Mouse (Mus musculus) heart, embryonic 11.5 days (tissue): ENCODE data around the gene Cuedc1. TPM values are rescaled to one million over a fixed set of nuclear protein-coding genes. Genes with fewer than 3 reads are reported as not detected.
A peak's percentile ranks its signal among the peaks of the same experiment; 100 is the strongest.

Experiments used
- ATAC-seq: fragments of 200-750 bp; cut with Nextera tagmentation; replicated peaks from 2 replicates; pipeline ENCODE4 v1.8.0; 2017; ENCODE audit warnings: moderate library complexity; ENCODE audit not compliant: insufficient number of reproducible peaks, low FRiP score, low TSS enrichment
- H3K27ac ChIP-seq: fragments of 300-500 bp; sonication (generic); 2 replicates; pipeline ENCODE4 v1.5.1; 2014; ENCODE audit warnings: mild to moderate bottlenecking, low read depth, low read length
- H3K27me3 ChIP-seq: fragments of 300-500 bp; sonication (generic); 2 replicates; pipeline ENCODE4 v1.6.1; 2014; ENCODE audit warnings: mild to moderate bottlenecking, low read length, mixed read lengths; ENCODE audit not compliant: control insufficient read depth, insufficient read depth
- H3K36me3 ChIP-seq: fragments of 300-500 bp; sonication (generic); 2 replicates; pipeline ENCODE4 v1.6.1; 2014; ENCODE audit warnings: mild to moderate bottlenecking, low read length, moderate library complexity, mixed read lengths; ENCODE audit not compliant: control insufficient read depth, insufficient read depth
- H3K4me1 ChIP-seq: fragments of 300-500 bp; sonication (generic); 2 replicates; pipeline ENCODE4 v1.6.1; 2014; ENCODE audit warnings: low read length; ENCODE audit not compliant: control insufficient read depth, insufficient read depth
- H3K4me2 ChIP-seq: fragments of 300-500 bp; sonication (generic); 2 replicates; pipeline ENCODE4 v1.6.1; 2014; ENCODE audit warnings: mild to moderate bottlenecking, moderate library complexity
- H3K4me3 ChIP-seq: fragments of 300-500 bp; sonication (generic); 2 replicates; pipeline ENCODE4 v1.5.1; 2014; ENCODE audit warnings: low read depth, low read length
- H3K9ac ChIP-seq: fragments of 300-500 bp; sonication (generic); 2 replicates; pipeline ENCODE4 v1.6.1; 2014; ENCODE audit warnings: mild to moderate bottlenecking, low read depth, low read length, moderate library complexity
- H3K9me3 ChIP-seq: fragments of 300-500 bp; sonication (generic); replicated peaks from 2 replicates; pipeline ENCODE4 v1.6.1; 2016; ENCODE audit warnings: low read length; ENCODE audit not compliant: control insufficient read depth
- WGBS: fragments of 180-500 bp; shearing (Covaris S2); extraction: QIAGEN DNeasy Blood & Tissue Kit; methylation state at CpG from one replicate; pipeline ENCODE4 v1.1.7; 2014; ENCODE audit not compliant: insufficient replicate concordance; 5-methylcytosine and 5-hydroxymethylcytosine counted together
- polyA plus RNA-seq: library from polyadenylated mRNA; unstranded; fragments of >200 nt; fragmentation: Nextera tagmentation; extraction: Ambion mirVana; gene quantifications from 2 replicates; pipeline ENCODE4 v1.2.1, GENCODE M21; 2014

Gene Cuedc1
- polyA plus RNA-seq, 1 experiment from 2014 or later: 11.7 TPM

GRCm38 (mm10) chr11:88145214-88146006 is 47.6 kb downstream of the Cuedc1 start:
- Histone ChIP-seq H3K4me3 (no peak overlapping the region), H3K9ac (no peak overlapping the region), H3K9me3 (no peaks in the 10 kb centered on the region), H3K4me2 (no peak overlapping the region), H3K27ac (no peak overlapping the region), H3K36me3 (no peaks in the 10 kb centered on the region), H3K4me1 (peaks cover 51% of the 10 kb centered on the region), H3K27me3 (no peaks in the 10 kb centered on the region)
- no peak; the same call in 1 of the 2 replicates for ATAC-seq
- WGBS: 50% methylated on average over 13 of the region's 13 CpGs

GRCm38 (mm10) chr11:88146264-88147060 is 48.6 kb downstream of the Cuedc1 start:
- H3K4me1 ChIP-seq: peaks cover 53% of the 10 kb centered on the region
- WGBS: 69% methylated on average over 12 of the region's 12 CpGs
- H3K4me3 ChIP-seq: no peak overlapping the region
- peak overlapping the region; percentile 50; the same call in 1 of the 2 replicates for H3K27ac ChIP-seq
- 0 out of 2 replicates have a peak overlapping the region, but pooled peaks have one; percentile 8 for H3K4me2 ChIP-seq
- no peak overlapping the region for H3K9ac ChIP-seq
- H3K9me3 ChIP-seq: no peaks in the 10 kb centered on the region
- H3K27me3 ChIP-seq: no peaks in the 10 kb centered on the region
- no peak for ATAC-seq
- H3K36me3 ChIP-seq: no peaks in the 10 kb centered on the region

GRCm38 (mm10) chr11:88147388-88147787 is 49.5 kb downstream of the Cuedc1 start:
- Histone ChIP-seq H3K4me3 (no peak overlapping the region), H3K27ac (0 out of 2 replicates have a peak overlapping the region, but pooled peaks have one; percentile 22), H3K9me3 (no peaks in the 10 kb centered on the region), H3K27me3 (no peaks in the 10 kb centered on the region), H3K4me1 (peaks cover 58% of the 10 kb centered on the region), H3K4me2 (peak overlapping the region; percentile 41; the same call in 1 of the 2 replicates), H3K36me3 (no peaks in the 10 kb centered on the region), H3K9ac (no peak overlapping the region)
- no peak for ATAC-seq
- WGBS: 25% methylated on average over 5 of the region's 5 CpGs

- H3K27me3 ChIP-seq: no peaks in the 10 kb centered on the region
- H3K9me3 ChIP-seq: no peaks in the 10 kb centered on the region
- peak overlapping the region; percentile 74; the same call in 1 of the 2 replicates for H3K27ac ChIP-seq
- no peaks in the 10 kb centered on the region for H3K36me3 ChIP-seq
- H3K4me3 ChIP-seq: no peak overlapping the region
- no peak overlapping the region for H3K4me2 ChIP-seq
- WGBS: 34% methylated on average over 7 of the region's 7 CpGs
- ATAC-seq: no peak
- 0 out of 2 replicates have a peak overlapping the region, but pooled peaks have one; percentile 28 for H3K9ac ChIP-seq
- peaks cover 58% of the 10 kb centered on the region for H3K4me1 ChIP-seq
These were observed 50.3 kb downstream of the Cuedc1 start for GRCm38 (mm10) chr11:88148015-88148637.

- no peak for ATAC-seq
- WGBS: 37% methylated on average over 11 of the region's 11 CpGs
- no peak overlapping the region for H3K4me3 ChIP-seq
These were observed 50.9 kb downstream of the Cuedc1 start for GRCm38 (mm10) chr11:88148638-88149279.

GRCm38 (mm10) chr11:88151379-88152155 is 53.7 kb downstream of the Cuedc1 start:
- peaks cover 68% of the 10 kb centered on the region for H3K4me1 ChIP-seq
- 0 out of 2 replicates have a peak, but pooled peaks have one; percentile 45 for ATAC-seq
- H3K27me3 ChIP-seq: no peaks in the 10 kb centered on the region
- H3K4me2 ChIP-seq: no peak overlapping the region
- no peaks in the 10 kb centered on the region for H3K9me3 ChIP-seq
- 36% methylated on average over 7 of the region's 7 CpGs for WGBS
- 0 out of 2 replicates have a peak overlapping the region, but pooled peaks have one; percentile 35 for H3K9ac ChIP-seq
- peak overlapping the region; percentile 38; the same call in 1 of the 2 replicates for H3K27ac ChIP-seq
- H3K36me3 ChIP-seq: no peaks in the 10 kb centered on the region
- H3K4me3 ChIP-seq: no peak overlapping the region

More at GRCm38 (mm10) chr11:88148638-88149279, 50.9 kb downstream of the Cuedc1 start:
- H3K27me3 ChIP-seq: no peaks in the 10 kb centered on the region
- H3K9ac ChIP-seq: peak overlapping the region; percentile 28; the same call in 1 of the 2 replicates
- H3K4me1 ChIP-seq: peaks cover 60% of the 10 kb centered on the region
- no peaks in the 10 kb centered on the region for H3K36me3 ChIP-seq
- H3K9me3 ChIP-seq: no peaks in the 10 kb centered on the region
- peak overlapping the region; percentile 74 for H3K27ac ChIP-seq
- H3K4me2 ChIP-seq: peak overlapping the region; percentile 4; the same call in 1 of the 2 replicates

GRCm38 (mm10) chr11:88153880-88154279 is 56.0 kb downstream of the Cuedc1 start:
- H3K27ac ChIP-seq: peak overlapping the region; percentile 25; the same call in 1 of the 2 replicates
- H3K4me2 ChIP-seq: no peak overlapping the region
- peaks cover 54% of the 10 kb centered on the region for H3K4me1 ChIP-seq
- H3K4me3 ChIP-seq: no peak overlapping the region
- H3K9me3 ChIP-seq: no peaks in the 10 kb centered on the region
- ATAC-seq: no peak
- H3K36me3 ChIP-seq: no peaks in the 10 kb centered on the region
- no peaks in the 10 kb centered on the region for H3K27me3 ChIP-seq
- H3K9ac ChIP-seq: no peak overlapping the region
- 69% methylated on average over 5 of the region's 5 CpGs for WGBS
